Comparison of ENCODE assay signal across 8 mouse cellular contexts in genomic region chr10:114800331-114801304, GRCm38 (mm10). TPM values are rescaled to one million over a fixed set of nuclear protein-coding genes. Genes with fewer than 3 reads are reported as not detected.
DNase-seq lines count a peak whose midpoint lies in the region; ATAC-seq and TF ChIP-seq lines count a peak whose summit lies in the region.

No protein-coding gene starts in this region.

- ATAC-seq in hindbrain, embryonic 14.5 days (ENCODE audit: low FRiP score) = peak; percentile 67
- ATAC-seq in midbrain, postnatal 0 days (ENCODE audit: low FRiP score) = peak; percentile 52

- TF ChIP-seq POLR2A in testis, adult 2 months (IDR thresholded peaks at IDR 0.05; ENCODE audit: control insufficient read depth, low read depth, low read length) = no peak

- 5% methylated on average over 75 of the region's 75 CpGs for WGBS in hindbrain, embryonic 14.5 days
- WGBS in midbrain, postnatal 0 days = 4% methylated on average over 71 of the region's 75 CpGs

- DNase-seq in gastrocnemius, postnatal 10 days = peak; percentile 6
- DNase-seq in gastrocnemius, postnatal 25 days = no peak
- no peak for DNase-seq in testis, postnatal 14 days (ENCODE audit: low spot score)
- peak; percentile 26 for DNase-seq in hindbrain, embryonic 14.5 days (ENCODE audit: low spot score)
- no peak for DNase-seq in midbrain, postnatal 0 days (ENCODE audit: low spot score)
- DNase-seq in thymus, postnatal 4 days = no peak
- DNase-seq in B cell, adult 2 months = no peak

- no peaks in the 10 kb centered on the region for H3K9me3 ChIP-seq in hindbrain, embryonic 14.5 days (ENCODE audit: control insufficient read depth, low read length)
- no peaks in the 10 kb centered on the region for H3K9me3 ChIP-seq in midbrain, postnatal 0 days (ENCODE audit: low read length)

- peak overlapping the region; percentile 67 for H3K9ac ChIP-seq in hindbrain, embryonic 14.5 days
- H3K9ac ChIP-seq in midbrain, postnatal 0 days (replicated peaks; ENCODE audit: low read length, poor library complexity, severe bottlenecking) = peak overlapping the region; percentile 61

- no peaks in the 10 kb centered on the region for H3K36me3 ChIP-seq in testis, adult 2 months (ENCODE audit: control insufficient read depth, insufficient read depth, low read length)
- H3K36me3 ChIP-seq in hindbrain, embryonic 14.5 days (replicated peaks; ENCODE audit: control insufficient read depth, insufficient read depth) = no peaks in the 10 kb centered on the region
- no peaks in the 10 kb centered on the region for H3K36me3 ChIP-seq in midbrain, postnatal 0 days (ENCODE audit: insufficient read depth, low read length)

- H3K27ac ChIP-seq in testis, adult 2 months (ENCODE audit: control insufficient read depth, insufficient read depth, low read depth, low read length) = no peak overlapping the region
- H3K27ac ChIP-seq in hindbrain, embryonic 14.5 days = peak overlapping the region; percentile 61
- H3K27ac ChIP-seq in midbrain, postnatal 0 days (ENCODE audit: low read depth, low read length) = no peak overlapping the region

- H3K4me2 ChIP-seq in hindbrain, embryonic 14.5 days (replicated peaks) = peak overlapping the region; percentile 84
- peak overlapping the region; percentile 71 for H3K4me2 ChIP-seq in midbrain, postnatal 0 days (ENCODE audit: low read depth, low read length, poor library complexity, severe bottlenecking)

- no peak for TF ChIP-seq CTCF in testis, adult 2 months (IDR thresholded peaks at IDR 0.05; ENCODE audit: control insufficient read depth, insufficient read depth, insufficient replicate concordance, low read depth, low read length)
- peak; percentile 38 for TF ChIP-seq CTCF in midbrain, postnatal 0 days (IDR thresholded peaks at IDR 0.05)

- H3K4me3 ChIP-seq in testis, adult 2 months (ENCODE audit: control insufficient read depth, low read depth, low read length) = peak overlapping the region; percentile 52
- H3K4me3 ChIP-seq in hindbrain, embryonic 14.5 days (replicated peaks; ENCODE audit: low read length) = peak overlapping the region; percentile 74
- H3K4me3 ChIP-seq in midbrain, postnatal 0 days (ENCODE audit: low read depth, low read length) = peak overlapping the region; percentile 77

- H3K4me1 ChIP-seq in testis, adult 2 months (ENCODE audit: control insufficient read depth, insufficient read depth, low read length) = peaks cover 18% of the 10 kb centered on the region
- 0 out of 2 replicates have a peak, but pooled peaks cover 11% of the 10 kb centered on the region for H3K4me1 ChIP-seq in hindbrain, embryonic 14.5 days (replicated peaks; ENCODE audit: control insufficient read depth, insufficient read depth, low read length)
- no peaks in the 10 kb centered on the region for H3K4me1 ChIP-seq in midbrain, postnatal 0 days (ENCODE audit: insufficient read depth, low read length)

- H3K27me3 ChIP-seq in testis, adult 2 months (ENCODE audit: control insufficient read depth, insufficient read depth, low read length) = 0 out of 2 replicates have a peak, but pooled peaks cover 3% of the 10 kb centered on the region
- peaks cover 27% of the 10 kb centered on the region; the same call in 1 of the 2 replicates for H3K27me3 ChIP-seq in hindbrain, embryonic 14.5 days (ENCODE audit: control insufficient read depth, insufficient read depth, low read length)
- H3K27me3 ChIP-seq in midbrain, postnatal 0 days (ENCODE audit: insufficient read depth, low read length) = 0 out of 2 replicates have a peak, but pooled peaks cover 4% of the 10 kb centered on the region

RNA-seq across cellular contexts. Expression of gene Trhde, which starts 1.5 kb away (rescaled TPM):
- 1 to 10 TPM in 1 of 2 experiments, under 1 TPM in 1; 0.63 to 1.0 TPM for total RNA-seq in gastrocnemius, postnatal 10 days (2021)
- under 1 TPM; 0.28 to 0.59 TPM for total RNA-seq in gastrocnemius, postnatal 25 days (2021)
- 0.54 TPM in 2 replicates for polyA plus RNA-seq in testis, adult 2 months (2012; rRNA removed)
- 7.7 and 9.5 TPM in 2 replicates for polyA plus RNA-seq in hindbrain, embryonic 14.5 days (2014; fragmentation: Nextera tagmentation; extraction: Ambion mirVana)
- total RNA-seq in midbrain, postnatal 0 days (2014; rRNA removed) = 22.6 and 23.1 TPM in 2 replicates
- polyA plus RNA-seq in midbrain, postnatal 0 days (2015; fragmentation: Nextera tagmentation; extraction: Ambion mirVana) = 4.7 and 5.5 TPM in 2 replicates

Comparison
In these comparisons a context has a peak if more than half of its experiments do, and no peak if none do; other contexts are left out.
1. DNase-seq: peak in gastrocnemius, postnatal 10 days (single experiment) and hindbrain, embryonic 14.5 days (single experiment); none in gastrocnemius, postnatal 25 days (single experiment), testis, postnatal 14 days (single experiment), midbrain, postnatal 0 days (single experiment), thymus, postnatal 4 days (single experiment) and B cell, adult 2 months (0 of 2).
2. RNA of gene Trhde, which starts 1.5 kb away (total RNA-seq): 22.6 to 23.1 TPM in midbrain, postnatal 0 days; 0.63 to 1.0 TPM in gastrocnemius, postnatal 10 days and 0.28 to 0.59 TPM in gastrocnemius, postnatal 25 days; every median in the first group is over 10 times any median in the second.
3. Peak in every context shown above with its lines, with median percentiles within 50 percentile points of each other: H3K4me3 ChIP-seq.